Mouse (Mus musculus) large intestine, adult 2 months (tissue): Measurements from ENCODE around the gene Cdh12. TPM values are rescaled to one million over a fixed set of nuclear protein-coding genes. Genes with fewer than 3 reads are reported as not detected.
A peak's percentile ranks its signal among the peaks of the same experiment; 100 is the strongest.
"Not testable (repeated sequence)": the region's sequence is repeated elsewhere in the genome, so short reads cannot be mapped to it uniquely, and the experiment has no call there.

Source experiments
- DNase-seq: peaks from one replicate; pipeline ENCODE4 v3.0.0-alpha.2; 2012; ENCODE audit warnings: low read depth, low spot score
- WGBS: fragments of 180-500 bp; shearing (Covaris S2); methylation state at CpG from one replicate; pipeline ENCODE4 v1.1.7; 2018; 5-methylcytosine and 5-hydroxymethylcytosine counted together
- polyA plus RNA-seq: library from polyadenylated mRNA; depleted of rRNA; stranded (reverse); fragments of >200 nt; gene quantifications from 2 replicates; pipeline ENCODE4 v1.2.3, GENCODE M21; 2012

Cdh12 gene
- polyA plus RNA-seq, 1 experiment, result not detected

DNA sequence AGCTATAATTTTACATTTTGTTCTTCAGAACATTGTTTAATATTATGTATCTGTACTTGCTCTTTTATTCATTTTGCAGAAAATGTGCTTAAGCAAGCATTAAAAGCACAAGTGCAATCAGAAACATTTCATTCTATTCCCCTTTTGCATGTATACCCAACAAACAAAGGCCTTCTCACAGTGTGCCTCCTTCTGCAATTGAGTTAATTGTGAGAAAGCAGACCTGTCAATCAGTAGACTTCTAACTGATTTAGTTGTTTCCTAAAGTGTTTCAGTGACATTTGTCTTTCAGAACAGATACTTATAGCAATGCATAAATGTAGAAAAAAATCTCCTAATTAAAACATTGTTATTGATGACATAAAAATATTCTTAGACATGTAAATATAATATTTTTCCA lies 894.8 kb downstream of the Cdh12 start:
- DNase-seq, result no peak

DNA sequence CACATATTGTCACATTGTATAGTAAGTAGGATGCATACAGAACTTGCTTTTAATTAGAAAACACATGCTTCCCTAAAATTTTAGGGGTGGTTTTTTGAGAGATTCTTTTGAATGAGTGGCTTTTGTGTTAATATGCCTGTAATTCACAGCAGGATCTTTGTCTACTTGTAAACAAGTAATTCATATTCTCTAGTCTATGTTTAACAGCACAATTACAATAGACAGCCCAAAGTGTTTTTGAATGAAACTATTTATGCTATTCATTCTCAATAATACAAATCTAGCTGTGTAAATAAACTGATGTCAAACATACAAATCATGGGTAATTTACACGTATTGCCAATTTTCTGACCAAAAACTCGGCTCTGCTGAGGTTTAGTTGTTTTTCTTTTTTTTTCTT lies 895.3 kb downstream of the Cdh12 start:
- WGBS, result 55% methylated on average over 2 of the region's 2 CpGs
- no peak for DNase-seq

DNA sequence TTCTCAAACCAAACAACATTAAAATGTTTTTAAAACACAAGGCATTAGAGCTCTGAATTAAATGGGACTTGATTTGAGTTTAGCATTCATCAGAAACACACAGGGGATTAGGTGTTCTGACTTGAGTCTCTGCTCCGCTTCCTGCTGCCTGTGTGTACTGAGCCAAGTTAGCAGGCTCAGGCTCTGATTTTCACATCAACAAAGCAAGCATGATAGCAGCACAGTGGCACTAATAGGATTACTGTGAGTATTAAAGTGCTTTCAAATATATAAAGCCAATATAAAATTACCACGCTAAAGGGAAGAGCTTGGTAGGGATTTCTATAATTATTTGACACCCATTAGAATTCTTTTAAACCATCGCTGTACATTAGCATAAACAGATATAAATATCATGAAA lies 895.7 kb downstream of the Cdh12 start:
- WGBS, result 61% methylated on average over 3 of the region's 3 CpGs
- DNase-seq, result no peak

DNA sequence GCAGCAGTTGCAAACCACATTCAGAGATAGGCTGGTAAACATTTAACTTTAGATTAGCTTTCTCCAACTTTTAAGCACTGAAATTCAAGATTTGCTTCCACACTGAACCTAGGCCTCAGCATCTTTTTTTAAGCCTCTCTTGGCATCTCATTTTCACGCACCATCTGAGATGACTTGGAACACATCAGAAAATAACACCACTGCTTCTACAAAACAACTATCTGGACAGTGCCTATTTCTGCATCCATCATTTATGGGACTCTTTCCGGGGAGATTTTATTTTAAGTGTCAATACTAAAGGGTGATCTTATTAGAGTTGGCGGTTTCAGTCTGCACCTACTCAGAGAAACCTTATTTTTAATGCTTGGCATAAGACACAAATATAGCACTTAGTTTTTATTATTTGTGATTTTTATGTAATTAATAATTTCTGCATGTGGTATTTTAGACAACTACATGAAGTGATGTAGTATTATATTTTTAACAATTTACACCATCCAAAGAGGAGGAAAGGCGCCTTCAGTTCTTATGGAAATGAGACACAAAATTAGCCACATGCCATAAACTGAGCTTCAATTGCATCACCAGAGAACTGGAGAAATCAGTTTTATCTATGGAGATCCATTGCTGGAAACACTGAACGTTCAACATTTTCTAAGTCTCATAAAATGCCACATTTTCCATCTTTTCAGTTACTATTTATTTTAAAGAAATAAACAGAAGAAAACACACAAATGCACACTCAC lies 906.5 kb downstream of the Cdh12 start:
- WGBS, result 83% methylated on average over 5 of the region's 5 CpGs
- DNase-seq, result no peak

DNA sequence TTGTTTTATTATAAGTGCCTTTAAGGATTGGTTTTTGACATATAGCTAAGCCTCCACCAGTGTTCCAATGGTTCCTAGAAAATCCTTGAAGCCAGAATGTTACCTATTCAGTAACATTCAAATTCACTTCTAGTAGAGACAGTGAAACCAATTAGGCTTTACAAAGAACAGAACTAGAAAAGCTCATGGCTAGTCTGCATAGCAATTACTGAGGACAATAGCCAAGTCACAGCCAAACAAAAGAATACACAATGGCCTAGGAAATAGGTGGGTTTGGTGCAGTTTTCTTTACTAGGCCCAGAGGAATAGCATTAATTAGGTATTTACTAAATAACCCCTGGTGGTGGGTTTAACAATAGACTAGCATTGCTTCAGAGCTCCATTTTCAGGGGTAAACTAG lies 917.3 kb downstream of the Cdh12 start:
- DNase-seq, result no peak

DNA sequence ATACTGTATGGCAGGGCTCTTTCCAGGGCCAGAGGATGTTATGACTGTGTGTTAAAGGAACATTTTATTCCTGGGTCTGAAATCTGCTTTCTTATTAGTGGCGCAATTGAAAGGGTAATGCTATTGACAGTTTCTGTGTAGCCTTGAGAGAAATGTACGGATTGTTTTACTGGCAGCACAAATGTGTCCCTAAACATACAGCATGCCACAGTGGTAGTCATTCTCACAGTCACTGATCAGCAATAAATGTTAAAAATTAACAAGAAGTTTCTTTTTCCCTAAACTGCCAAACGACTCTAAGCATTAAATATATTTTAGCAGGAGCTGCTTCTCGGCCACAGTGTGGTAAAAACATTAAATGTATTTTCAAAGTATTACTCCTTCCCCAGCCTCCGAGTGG lies 926.4 kb downstream of the Cdh12 start:
- 16% methylated on average over 5 of the region's 5 CpGs for WGBS
- DNase-seq, result no peak

DNA sequence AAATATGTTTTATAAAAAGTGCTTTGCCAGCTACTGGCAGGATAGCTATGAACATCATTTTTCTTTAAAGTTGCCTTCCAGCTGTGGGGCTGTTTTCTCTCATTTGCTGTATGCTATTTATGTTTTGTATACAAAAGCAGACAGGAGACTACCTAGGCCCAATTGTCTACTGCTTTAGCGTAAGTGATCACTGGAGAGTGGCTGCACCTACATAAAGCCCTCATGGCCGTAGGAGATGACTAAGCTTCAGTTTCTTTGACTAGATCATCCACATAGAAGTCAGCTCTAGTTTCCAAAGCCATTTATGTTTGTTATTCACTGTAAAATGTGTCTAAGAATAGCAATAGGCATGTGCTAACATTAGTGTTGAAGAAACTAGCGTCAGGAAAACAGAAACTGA lies 926.8 kb downstream of the Cdh12 start:
- 22% methylated on average over 3 of the region's 3 CpGs for WGBS
- DNase-seq, result no peak

DNA sequence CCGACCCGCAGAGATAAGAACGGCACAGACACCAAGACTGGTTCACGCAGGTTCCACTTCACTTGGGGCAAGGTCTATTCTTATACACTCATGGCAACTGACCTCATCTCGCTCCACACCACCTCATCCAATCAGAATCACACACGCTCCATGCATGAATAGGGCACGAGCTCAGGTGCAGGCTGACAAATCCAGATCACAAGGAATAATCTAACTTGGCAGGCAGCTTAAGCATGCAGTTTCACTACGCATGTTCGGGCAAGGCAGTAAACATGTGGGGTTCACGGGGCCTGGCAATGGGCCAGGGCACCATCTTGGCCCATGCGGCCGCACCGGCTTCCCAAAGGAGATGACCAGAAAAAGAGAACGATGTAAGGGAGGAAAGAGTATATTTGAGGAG lies 942.4 kb downstream of the Cdh12 start:
- not testable (repeated sequence) for DNase-seq
- WGBS, result 82% methylated on average over 14 of the region's 14 CpGs

DNA sequence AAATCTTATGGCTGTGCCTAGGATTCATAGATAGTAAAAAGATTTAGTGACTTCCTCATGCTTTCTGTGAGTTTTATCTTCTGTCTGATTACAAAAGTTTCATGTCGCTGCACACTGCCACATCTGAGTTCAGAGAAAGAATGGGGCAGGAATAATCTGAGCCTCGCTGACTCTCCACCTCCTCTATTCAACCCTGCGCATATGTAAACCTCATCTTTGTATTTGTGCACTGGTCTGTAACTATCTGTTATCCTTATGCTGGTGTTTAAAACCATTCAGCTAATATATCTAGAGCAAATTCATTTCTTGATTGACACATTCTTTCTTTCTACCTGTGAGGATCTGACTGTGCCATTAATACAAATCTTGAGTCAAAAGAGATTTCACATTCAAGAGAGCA lies 944.0 kb downstream of the Cdh12 start:
- WGBS, result 82% methylated on average over 3 of the region's 3 CpGs

DNA sequence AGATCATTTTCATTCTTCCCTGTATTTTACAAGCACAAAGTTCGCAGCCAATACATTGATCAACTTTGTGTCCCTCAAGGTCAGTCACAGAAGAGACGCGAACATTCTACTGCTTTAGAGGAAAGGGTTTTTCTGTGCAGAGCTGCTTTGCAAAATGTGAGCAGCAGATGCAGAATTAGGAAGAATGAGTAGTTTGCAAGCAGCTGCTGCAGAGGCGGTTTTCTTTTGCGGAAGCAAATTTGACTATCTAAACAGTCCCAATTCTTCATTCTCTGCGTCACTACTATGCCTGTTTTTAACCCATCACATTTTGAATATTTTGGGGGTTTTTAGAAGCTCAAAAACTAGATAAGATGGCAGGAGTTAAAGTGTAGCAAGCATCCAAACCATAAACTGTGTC lies 956.1 kb downstream of the Cdh12 start:
- WGBS, result 61% methylated on average over 6 of the region's 6 CpGs
- no peak for DNase-seq

More for the DNA sequence above, 944.0 kb downstream of the Cdh12 start:
- DNase-seq, result no peak

DNA sequence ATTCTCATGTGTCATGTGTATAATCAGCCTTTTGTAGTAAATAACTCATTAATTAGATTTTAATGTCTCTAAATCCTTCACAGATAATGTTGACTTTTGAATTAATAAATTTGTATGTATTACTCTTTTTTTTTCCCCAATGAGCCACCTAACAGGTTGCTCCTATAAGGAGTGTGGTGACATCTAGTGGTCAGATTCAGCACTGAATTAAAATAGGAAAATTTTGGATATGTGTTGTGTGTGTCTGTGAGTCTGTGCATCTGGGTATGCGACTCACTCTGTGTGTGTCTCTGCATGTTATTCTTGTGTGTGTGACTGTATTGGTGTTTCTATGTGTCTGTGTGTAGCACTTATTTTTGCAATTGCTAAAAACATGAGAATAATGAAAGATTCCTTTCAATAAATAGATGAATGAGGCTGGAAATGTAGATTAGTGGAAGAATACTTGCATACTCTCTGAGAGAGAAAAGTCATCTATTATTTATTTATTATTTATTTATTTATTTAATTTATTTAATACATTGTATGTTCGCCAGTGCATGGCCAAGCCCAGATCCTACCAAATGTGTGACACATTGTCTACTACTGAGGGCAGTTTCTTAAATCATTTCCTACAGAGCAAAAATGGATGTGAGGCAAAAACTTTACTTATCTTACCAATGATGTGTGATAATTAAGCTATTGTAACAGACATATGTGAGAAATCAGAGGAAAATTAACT lies 958.4 kb downstream of the Cdh12 start:
- WGBS, result 55% methylated on average over 2 of the region's 2 CpGs
- DNase-seq, result peak; percentile 6

DNA sequence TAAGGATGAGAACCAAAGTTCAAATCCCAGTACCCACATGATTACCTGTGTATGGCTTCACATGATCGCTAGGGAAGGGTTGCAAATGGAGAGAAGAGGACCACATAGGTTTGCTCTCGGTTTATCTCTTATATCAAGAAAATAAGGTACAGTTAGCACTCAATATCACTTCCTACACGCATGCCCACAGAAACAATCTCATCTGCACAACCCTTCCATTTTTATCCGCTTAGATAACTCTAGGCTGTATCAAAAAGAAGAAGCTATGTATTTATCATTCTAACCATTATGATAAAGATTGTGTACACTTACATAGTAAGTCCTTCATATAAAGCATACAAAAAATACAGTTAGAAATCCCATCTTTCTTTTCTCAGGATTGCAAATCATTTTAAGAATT lies 988.3 kb downstream of the Cdh12 start:
- DNase-seq, result no peak
- WGBS, result 77% methylated on average over 4 of the region's 4 CpGs

DNA sequence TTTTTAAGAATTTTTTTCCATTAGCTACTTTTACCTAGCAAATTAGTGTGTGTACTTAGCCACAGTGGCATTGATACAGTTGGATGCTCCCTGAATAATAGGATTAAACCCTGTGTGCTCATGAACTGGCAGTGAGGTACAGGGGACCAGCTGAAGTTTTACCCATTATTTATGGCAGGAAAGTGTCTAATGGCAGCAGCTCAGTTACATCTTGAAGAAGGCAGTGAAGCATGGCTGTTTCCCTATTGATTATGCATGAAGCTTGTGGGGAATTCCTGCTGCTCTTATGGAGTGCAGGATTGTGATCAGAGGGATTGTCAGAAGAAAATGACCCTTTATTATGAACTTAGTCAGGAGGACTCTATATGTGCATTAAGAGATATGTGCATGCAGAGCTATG lies 988.9 kb downstream of the Cdh12 start:
- no peak for DNase-seq

DNA sequence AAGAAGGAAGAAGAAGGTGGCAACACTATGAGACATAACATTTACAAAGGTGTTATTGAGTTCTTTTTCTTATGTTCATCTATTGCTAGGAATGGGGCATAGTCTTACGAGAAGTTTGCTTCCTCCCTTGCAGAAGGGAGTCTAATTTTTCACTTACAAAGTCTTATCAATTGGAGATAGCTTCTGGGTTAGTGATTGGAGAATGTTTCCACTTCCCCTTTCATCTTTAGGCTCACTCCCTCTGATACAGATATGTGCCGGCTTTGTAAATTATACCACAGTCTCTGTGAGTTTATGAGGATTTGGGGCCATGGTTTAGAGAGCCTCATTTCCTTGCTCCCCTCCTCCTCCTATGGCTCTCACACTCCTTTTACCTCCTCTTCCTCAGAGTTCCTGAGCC lies 1009.0 kb downstream of the Cdh12 start:
- no peak for DNase-seq
- WGBS, result 71% methylated on average over 2 of the region's 2 CpGs

DNA sequence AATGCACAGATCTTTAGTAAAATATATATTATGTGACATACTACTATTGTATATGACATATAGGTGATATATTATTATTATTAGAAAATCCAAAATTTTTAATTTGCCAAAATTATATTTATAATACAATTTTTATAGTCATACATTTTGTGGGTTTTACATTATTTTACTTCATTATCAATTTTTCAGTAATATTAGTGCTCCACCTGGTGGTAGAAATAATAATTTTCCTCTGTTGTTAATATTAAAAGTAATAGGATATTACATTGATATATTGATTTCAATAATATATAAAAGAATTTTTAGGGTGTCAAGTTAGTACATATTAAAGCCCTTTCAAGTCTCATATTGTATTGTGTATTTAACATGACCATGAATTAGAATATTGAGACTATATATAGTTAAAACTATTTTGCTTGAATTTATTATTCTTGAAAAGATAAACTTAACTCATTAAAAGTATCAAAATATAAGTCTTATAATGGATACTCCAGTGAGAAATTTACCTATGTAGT lies 1070.3 kb downstream of the Cdh12 start:
- no peak for DNase-seq

DNA sequence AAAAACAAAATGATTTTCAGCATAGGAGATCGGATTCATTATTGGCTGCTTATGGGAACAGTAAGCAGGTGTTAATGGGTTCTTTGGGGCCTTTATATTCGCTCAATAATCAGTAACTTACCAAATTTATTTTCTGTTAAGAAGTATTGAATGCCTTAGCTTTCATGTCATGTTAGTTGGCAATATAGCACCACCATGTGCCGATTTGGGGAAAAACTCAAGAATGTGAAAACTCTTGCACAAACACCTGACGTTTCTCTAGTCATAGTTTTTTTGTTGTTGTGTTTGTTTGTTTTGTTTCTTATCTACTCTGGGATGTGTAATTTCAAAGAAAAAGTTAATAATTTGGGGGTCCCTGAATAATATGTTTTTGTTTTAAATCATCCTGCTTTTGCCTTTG lies 1081.7 kb downstream of the Cdh12 start:
- WGBS, result 58% methylated on average over 4 of the region's 4 CpGs
- no peak for DNase-seq

DNA sequence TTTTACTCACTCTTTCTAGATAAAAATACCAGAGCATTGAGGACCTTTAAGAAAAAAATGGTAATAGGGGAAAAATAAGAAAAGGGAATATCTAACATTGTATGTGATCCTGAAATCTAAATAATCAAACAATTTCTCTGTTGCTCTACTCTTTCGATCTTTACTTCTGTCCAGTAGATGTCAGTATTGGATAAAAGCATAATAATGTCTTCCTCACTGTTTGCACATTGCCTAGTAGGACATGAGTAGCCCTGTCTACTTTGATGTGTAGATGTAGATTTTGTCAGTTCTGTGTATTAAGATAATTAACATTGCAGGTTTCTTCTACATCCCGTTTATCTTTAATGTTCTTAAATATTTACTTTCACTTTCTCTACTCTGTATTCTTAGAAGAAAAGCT lies 1087.8 kb downstream of the Cdh12 start:
- 55% methylated on average over 2 of the region's 2 CpGs for WGBS
- DNase-seq, result no peak

DNA sequence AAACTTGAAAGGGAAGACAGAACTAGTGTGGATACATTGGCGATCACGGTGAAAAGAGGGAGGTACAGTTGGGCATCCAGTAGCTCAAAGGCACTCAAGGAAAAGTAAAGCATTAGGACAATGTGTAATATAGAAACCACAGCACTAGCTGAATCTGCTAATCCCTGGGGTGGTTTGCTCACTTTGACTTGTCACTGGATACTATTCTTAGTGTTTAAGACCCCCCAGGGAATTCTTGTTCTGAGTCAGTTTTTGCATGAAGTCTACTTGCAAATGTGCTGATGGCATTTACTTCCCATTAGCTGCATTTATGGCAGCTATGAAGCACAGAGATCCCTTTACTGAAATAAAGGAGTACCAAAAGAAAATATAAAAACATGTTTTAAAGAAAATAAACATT lies 1095.7 kb downstream of the Cdh12 start:
- no peak for DNase-seq
- 92% methylated on average over 2 of the region's 2 CpGs for WGBS

DNA sequence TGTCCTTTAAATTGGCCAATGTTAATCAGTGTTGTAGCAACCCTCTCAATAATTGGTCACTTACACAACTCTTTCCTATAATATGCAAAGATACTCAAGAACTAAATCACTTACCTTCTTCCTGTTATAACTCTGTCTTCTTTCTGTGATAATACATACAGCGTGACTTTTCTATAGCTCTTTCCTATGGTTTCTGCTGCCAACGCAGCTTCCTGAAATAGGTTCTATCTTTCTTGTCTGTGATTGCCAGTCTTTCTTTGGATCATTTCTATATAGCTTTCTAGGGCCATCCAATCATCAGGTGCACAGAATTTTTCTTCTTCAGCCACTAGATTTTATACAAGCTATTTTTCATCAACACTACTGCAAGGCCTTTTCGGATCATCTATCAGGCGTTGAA lies 1106.9 kb downstream of the Cdh12 start:
- no peak for DNase-seq
- 86% methylated on average over 4 of the region's 4 CpGs for WGBS

DNA sequence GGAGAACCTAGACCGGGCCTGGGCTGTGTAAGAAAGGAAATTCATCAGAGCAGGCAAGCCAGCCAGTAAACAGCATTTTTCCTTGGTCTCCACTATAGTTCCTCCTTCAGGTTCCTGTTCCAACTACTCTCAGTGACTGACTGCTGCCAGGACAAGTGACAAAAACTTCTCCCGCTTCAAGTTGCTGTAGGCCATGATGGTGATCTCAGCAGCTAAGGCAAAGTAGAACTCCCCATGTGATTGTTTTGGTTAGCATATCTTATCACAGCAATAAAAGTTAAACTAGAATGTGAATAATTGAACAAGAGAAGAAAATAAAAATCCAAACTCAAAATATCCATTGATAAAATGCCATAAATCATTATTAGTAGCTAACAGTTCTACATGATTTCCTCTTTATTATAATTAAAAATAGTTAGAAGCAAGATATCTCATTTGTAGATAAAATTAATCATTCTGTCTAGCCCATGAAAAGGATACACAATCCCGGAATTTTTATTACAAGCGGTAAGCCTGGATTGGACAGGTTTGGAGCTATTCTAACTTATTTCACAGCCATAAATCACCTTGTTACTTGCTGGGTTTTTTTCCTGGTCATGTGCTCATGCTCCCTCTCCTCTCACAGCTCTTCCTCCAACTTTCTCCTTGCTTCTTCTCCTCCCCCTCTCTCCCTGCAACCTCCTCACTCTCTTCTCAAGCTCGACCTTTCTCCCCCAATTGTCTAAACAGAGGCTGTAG lies 1117.4 kb downstream of the Cdh12 start:
- DNase-seq, result no peak
- WGBS, result 54% methylated on average over 5 of the region's 5 CpGs

DNA sequence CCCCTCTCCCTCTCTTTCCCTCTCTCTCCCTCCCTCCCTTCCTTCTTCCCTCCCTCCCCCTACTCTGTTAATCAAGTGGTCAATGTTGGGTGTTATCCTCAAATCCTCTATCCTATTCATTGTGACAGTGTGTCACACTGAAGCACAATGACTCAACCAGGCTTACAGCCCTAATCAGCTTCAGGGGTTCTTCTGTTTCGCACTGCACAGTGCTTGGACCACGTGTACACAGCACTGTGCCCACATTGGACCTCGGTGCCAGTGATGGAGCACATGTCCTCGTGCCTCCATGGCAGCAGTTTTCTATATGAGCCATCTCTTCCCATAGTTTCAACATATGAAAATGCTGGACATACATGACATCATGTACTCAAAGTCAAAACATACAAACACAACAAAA lies 1155.4 kb downstream of the Cdh12 start:
- no peak for DNase-seq
- 52% methylated on average over 4 of the region's 4 CpGs for WGBS
